In the genomic region with DNA sequence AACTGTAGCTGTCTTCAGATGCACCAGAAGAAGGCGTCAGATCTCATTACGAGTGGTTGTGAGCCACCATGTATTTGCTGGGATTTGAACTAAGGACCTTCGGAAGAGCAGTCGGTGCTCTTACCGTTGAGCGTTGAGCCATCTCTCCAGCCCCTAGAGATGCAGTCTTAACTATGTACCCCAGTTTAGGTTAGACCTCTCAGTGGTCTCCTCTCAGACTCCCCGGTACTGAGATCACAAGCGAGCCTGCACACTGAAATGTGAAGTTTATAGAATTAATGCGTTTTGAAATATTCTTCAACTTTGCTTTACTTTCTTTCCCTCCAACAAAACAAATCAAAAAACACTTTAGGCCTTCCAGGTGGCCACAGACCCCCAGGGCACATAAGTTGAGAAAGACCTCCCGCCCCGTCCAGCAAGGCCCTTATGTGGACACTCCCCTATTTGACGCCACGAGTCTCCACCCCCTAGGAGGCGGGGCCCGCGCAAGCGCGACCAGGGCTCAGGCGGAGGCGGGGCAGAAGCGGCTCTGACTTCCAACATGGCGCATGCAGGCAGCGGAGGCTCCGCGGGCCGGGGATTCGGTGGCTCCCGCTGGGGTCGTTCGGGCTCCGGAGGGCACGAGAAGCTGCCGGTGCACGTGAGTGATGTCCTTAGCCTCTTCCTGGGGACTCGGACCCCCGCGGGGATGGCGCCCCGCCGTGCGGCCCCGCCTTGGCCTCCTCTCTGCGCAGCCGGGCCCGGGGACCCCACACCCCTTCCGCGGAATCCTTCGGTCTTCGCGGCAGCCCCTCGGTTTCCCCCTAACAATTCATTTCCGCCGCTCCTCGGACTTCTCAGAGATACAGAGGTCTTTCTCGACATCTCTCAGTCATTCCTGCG, we compare ENCODE assay signal across 8 mouse cellular contexts. TPM values are rescaled to one million over a fixed set of nuclear protein-coding genes. Genes with fewer than 3 reads are reported as not detected.
DNase-seq lines count a peak whose midpoint lies in the region; ATAC-seq lines count a peak whose summit lies in the region.

A gene (plus strand): TSS at position 517 of the 882 bp plus-strand sequence.

- 15% methylated on average over 51 of the region's 56 CpGs for WGBS in hindbrain, embryonic 15.5 days

- H3K4me2 ChIP-seq in hindbrain, embryonic 15.5 days, result peak within 1 kb of the TSS; percentile 88

- ATAC-seq in hindbrain, embryonic 15.5 days (ENCODE audit: low FRiP score, low read depth), result peak; percentile 98

- H3K27ac ChIP-seq in hindbrain, embryonic 15.5 days (replicated peaks), result peak within 1 kb of the TSS; percentile 69; the same call in 1 of the 2 replicates

- H3K36me3 ChIP-seq in hindbrain, embryonic 15.5 days, result peaks cover 35% of the 10 kb centered on the region

- H3K4me1 ChIP-seq in hindbrain, embryonic 15.5 days (replicated peaks), result peaks cover 14% of the 10 kb centered on the region

- DNase-seq in T-cell, adult 2 months (ENCODE audit: low spot score), result peak; percentile 93
- DNase-seq in cerebellum, postnatal 36 days, result peak; percentile 90 to 93
- peak; percentile 89 to 93 for DNase-seq in frontal cortex, postnatal 36 days (ENCODE audit: low spot score in 2 of 2)
- DNase-seq in left cerebral cortex, adult 11 months (ENCODE audit: low spot score), result peak; percentile 85
- peak; percentile 95 to 98 for DNase-seq in lung, postnatal 4 days
- DNase-seq in retina, postnatal 7 days (ENCODE audit: low read depth, low spot score), result peak; percentile 80
- DNase-seq in urinary bladder, adult 2 months (ENCODE audit: low spot score), result peak; percentile 88

- H3K4me3 ChIP-seq in hindbrain, embryonic 15.5 days, result peak within 1 kb of the TSS; percentile 56

- H3K9me3 ChIP-seq in hindbrain, embryonic 15.5 days, result no peaks in the 10 kb centered on the region

- H3K27me3 ChIP-seq in hindbrain, embryonic 15.5 days, result no peaks in the 10 kb centered on the region

- peak within 1 kb of the TSS; percentile 72 for H3K9ac ChIP-seq in hindbrain, embryonic 15.5 days

RNA-seq across cellular contexts. Expression of the gene that starts here (rescaled TPM):
- polyA plus RNA-seq in hindbrain, embryonic 15.5 days (2015; fragmentation: Nextera tagmentation; extraction: Ambion mirVana), result 161 and 174 TPM in 2 replicates
- polyA plus RNA-seq in urinary bladder, adult 2 months (2012; rRNA removed), result 122 and 134 TPM in 2 replicates

Comparison
In these comparisons a context has a peak if more than half of its experiments do, and no peak if none do; other contexts are left out.
1. Peak in every context shown above with its lines: DNase-seq, ATAC-seq, H3K4me3 ChIP-seq and H3K27ac ChIP-seq.